Mouse (Mus musculus) lung, postnatal 0 days (tissue): ENCODE measurements around the gene H2-M5.
A peak's percentile ranks its signal among the peaks of the same experiment; 100 is the strongest.

ENCODE experiments used
- CTCF ChIP-seq: IDR thresholded peaks from 2 replicates; pipeline ENCODE4 v1.5.1; 2016; ENCODE audit warnings: antibody characterized with exemption, mild to moderate bottlenecking
- EP300 ChIP-seq: IDR thresholded peaks from 2 replicates; pipeline ENCODE4 v1.6.1; 2016; ENCODE audit warnings: antibody characterized with exemption, mild to moderate bottlenecking, control low read depth

- TF ChIP-seq CTCF (0 out of 2 replicates have a peak, but pooled peaks have one; percentile 21), EP300 (peak; percentile 77; the same call in 1 of the 2 replicates)
Measured at GRCm38 (mm10) chr17:36957999-36958743, 31.2 kb downstream of the H2-M5 start, which contains the start of the genes Znrd1 and Znrd1as.
